Mouse (Mus musculus) liver, postnatal 0 days (tissue): Measurements from ENCODE around the gene Arrb2.

ENCODE experiments used
- CTCF ChIP-seq: sonication (generic); IDR thresholded peaks from 2 replicates; pipeline ENCODE4 v1.5.1; 2016; ENCODE audit warnings: antibody characterized with exemption, low read depth
- EP300 ChIP-seq: IDR thresholded peaks from 2 replicates; pipeline ENCODE4 v1.6.1; 2016; ENCODE audit warnings: antibody characterized with exemption, low read depth, mild to moderate bottlenecking

DNA sequence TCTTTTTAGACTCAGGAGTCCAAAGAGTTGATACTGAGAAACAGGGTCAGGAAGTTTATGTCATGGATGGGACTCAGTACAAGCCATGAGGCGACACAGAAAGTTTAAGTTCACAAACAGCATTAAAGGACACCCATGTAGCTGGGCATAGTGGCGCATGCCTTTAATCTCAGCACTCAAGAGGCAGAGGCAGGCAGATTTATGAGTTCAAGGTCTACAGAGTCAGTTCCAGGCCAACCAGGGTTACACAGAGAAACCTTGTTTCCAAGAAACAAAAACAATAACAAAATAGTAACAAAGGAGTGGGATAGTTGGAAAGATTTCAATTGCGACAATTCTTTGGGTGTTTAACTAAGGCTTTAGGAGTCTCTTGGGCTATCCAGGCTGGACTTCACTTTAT, 48.3 kb upstream of the Arrb2 start:
- TF ChIP-seq CTCF (no peak), EP300 (no peak)
